Mouse (Mus musculus) liver, embryonic 11.5 days (tissue): ENCODE measurements around the gene Arhgap4. TPM values are rescaled to one million over a fixed set of nuclear protein-coding genes. Genes with fewer than 3 reads are reported as not detected.

Source experiments
- ATAC-seq: fragments of 200-750 bp; cut with Nextera tagmentation; replicated peaks from 2 replicates; pipeline ENCODE4 v1.8.0; 2017; ENCODE audit warnings: moderate number of reproducible peaks, mild to moderate bottlenecking, moderate TSS enrichment, moderate library complexity; ENCODE audit not compliant: low FRiP score
- DNase-seq: peaks from one replicate; pipeline ENCODE4 v3.0.0-alpha.2; 2017; ENCODE audit warnings: low spot score
- H3K27ac ChIP-seq: fragments of 300-500 bp; sonication (generic); 2 replicates; pipeline ENCODE4 v1.5.1; 2014; ENCODE audit warnings: mild to moderate bottlenecking, low read depth, low read length, control low read depth
- H3K27me3 ChIP-seq: fragments of 300-500 bp; sonication (generic); replicated peaks from 2 replicates; pipeline ENCODE4 v1.6.1; 2014; ENCODE audit warnings: low read length, mixed read lengths; ENCODE audit not compliant: control insufficient read depth, insufficient read depth
- H3K36me3 ChIP-seq: fragments of 300-500 bp; sonication (generic); 2 replicates; pipeline ENCODE4 v1.6.1; 2014; ENCODE audit warnings: mild to moderate bottlenecking, low read length, moderate library complexity, mixed read lengths; ENCODE audit not compliant: control insufficient read depth, insufficient read depth
- H3K4me1 ChIP-seq: fragments of 300-500 bp; sonication (generic); replicated peaks from 2 replicates; pipeline ENCODE4 v1.6.1; 2014; ENCODE audit warnings: low read length, mixed read lengths; ENCODE audit not compliant: control insufficient read depth, insufficient read depth
- H3K4me2 ChIP-seq: fragments of 300-500 bp; sonication (generic); 2 replicates; pipeline ENCODE4 v1.6.1; 2014; ENCODE audit warnings: mild to moderate bottlenecking, control low read depth, moderate library complexity
- H3K4me3 ChIP-seq: fragments of 300-500 bp; sonication (generic); 2 replicates; pipeline ENCODE4 v1.5.1; 2014; ENCODE audit warnings: low read depth, low read length, control low read depth
- H3K9ac ChIP-seq: fragments of 300-500 bp; sonication (generic); 2 replicates; pipeline ENCODE4 v1.6.1; 2014; ENCODE audit warnings: low read depth, low read length, control low read depth
- H3K9me3 ChIP-seq: fragments of 300-500 bp; sonication (generic); 2 replicates; pipeline ENCODE4 v1.6.1; 2016; ENCODE audit warnings: low read length, inconsistent platforms, mixed read lengths; ENCODE audit not compliant: control insufficient read depth
- WGBS: fragments of 180-500 bp; shearing (Covaris S2); extraction: QIAGEN DNeasy Blood & Tissue Kit; methylation state at CpG from one replicate; pipeline ENCODE4 v1.1.7; 2014; 5-methylcytosine and 5-hydroxymethylcytosine counted together
- polyA plus RNA-seq: library from polyadenylated mRNA; unstranded; fragments of >200 nt; fragmentation: Nextera tagmentation; extraction: Ambion mirVana; gene quantifications from 2 replicates; pipeline ENCODE4 v1.2.1, GENCODE M21; 2014

The Arhgap4 gene
- polyA plus RNA-seq, 1 experiment from 2014 or later: 12.9 TPM

GRCm38 (mm10) chrX:73880194-73881035 lies 41.3 kb downstream of the Arhgap4 start:
- Histone ChIP-seq H3K27ac (no peak overlapping the region), H3K4me1 (no peaks in the 10 kb centered on the region), H3K4me2 (peak overlapping the region; percentile 62), H3K36me3 (no peaks in the 10 kb centered on the region), H3K27me3 (peaks cover 38% of the 10 kb centered on the region), H3K4me3 (peak overlapping the region; percentile 40), H3K9me3 (no peaks in the 10 kb centered on the region), H3K9ac (no peak overlapping the region)
- DNase-seq (peak; percentile 39), ATAC-seq (no peak)
- 13% methylated on average over 44 of the region's 48 CpGs for WGBS

- H3K27ac ChIP-seq: no peak overlapping the region
- no peak for DNase-seq
- no peak overlapping the region for H3K4me2 ChIP-seq
- no peak overlapping the region for H3K9ac ChIP-seq
- no peaks in the 10 kb centered on the region for H3K36me3 ChIP-seq
- WGBS: 57% methylated on average over 1 of the region's 1 CpGs
- no peak for ATAC-seq
- no peaks in the 10 kb centered on the region for H3K4me1 ChIP-seq
- no peaks in the 10 kb centered on the region for H3K9me3 ChIP-seq
- no peak overlapping the region for H3K4me3 ChIP-seq
- H3K27me3 ChIP-seq: peaks cover 36% of the 10 kb centered on the region
These were observed 44.7 kb downstream of the Arhgap4 start for GRCm38 (mm10) chrX:73877014-73877413.

- no peak overlapping the region for H3K27ac ChIP-seq
- no peaks in the 10 kb centered on the region for H3K36me3 ChIP-seq
- ATAC-seq (no peak), DNase-seq (no peak)
- H3K4me3 ChIP-seq: no peak overlapping the region
- H3K9ac ChIP-seq: no peak overlapping the region
- no peaks in the 10 kb centered on the region for H3K9me3 ChIP-seq
- WGBS: 73% methylated on average over 2 of the region's 2 CpGs
- H3K4me2 ChIP-seq: no peak overlapping the region
- H3K4me1 ChIP-seq: no peaks in the 10 kb centered on the region
- H3K27me3 ChIP-seq: peaks cover 29% of the 10 kb centered on the region
These were observed 45.8 kb downstream of the Arhgap4 start for GRCm38 (mm10) chrX:73875881-73876280.

GRCm38 (mm10) chrX:73871956-73872355 lies 49.7 kb downstream of the Arhgap4 start:
- Histone ChIP-seq H3K9me3 (no peaks in the 10 kb centered on the region), H3K9ac (no peak overlapping the region), H3K27ac (no peak overlapping the region), H3K4me2 (no peak overlapping the region), H3K27me3 (peaks cover 7% of the 10 kb centered on the region; the same call in 1 of the 2 replicates), H3K4me1 (no peaks in the 10 kb centered on the region), H3K4me3 (no peak overlapping the region), H3K36me3 (no peaks in the 10 kb centered on the region)
- WGBS: 31% methylated on average over 1 of the region's 1 CpGs
- no peak for ATAC-seq
- no peak for DNase-seq

DNA sequence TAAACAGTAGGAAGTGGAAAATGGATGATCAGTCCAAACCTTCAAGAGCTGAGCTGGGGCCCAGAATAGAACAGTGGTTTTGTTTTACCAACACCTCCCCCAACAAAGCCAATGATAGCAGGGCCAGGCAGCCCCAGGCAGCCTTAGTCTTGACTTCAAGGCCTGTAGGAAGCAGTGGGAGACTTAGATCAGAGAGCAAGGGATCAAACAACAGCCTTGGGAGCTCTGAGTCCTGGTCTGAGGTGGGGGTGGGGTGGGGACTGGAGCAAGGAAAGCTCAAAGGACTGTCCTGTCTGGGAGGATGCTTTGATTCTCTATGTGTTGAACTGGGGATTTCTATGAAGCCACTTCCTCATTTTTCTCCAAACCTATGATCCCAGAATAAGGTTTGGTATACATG lies 50.2 kb downstream of the Arhgap4 start:
- no peak for DNase-seq
- no peak overlapping the region for H3K4me3 ChIP-seq
- H3K4me1 ChIP-seq: no peaks in the 10 kb centered on the region
- H3K4me2 ChIP-seq: no peak overlapping the region
- no peak overlapping the region for H3K27ac ChIP-seq
- H3K9ac ChIP-seq: no peak overlapping the region
- H3K9me3 ChIP-seq: no peaks in the 10 kb centered on the region
- ATAC-seq: no peak
- H3K36me3 ChIP-seq: no peaks in the 10 kb centered on the region
- peaks cover 4% of the 10 kb centered on the region; the same call in 1 of the 2 replicates for H3K27me3 ChIP-seq

- H3K4me2 ChIP-seq: no peak overlapping the region
- H3K9me3 ChIP-seq: no peaks in the 10 kb centered on the region
- H3K27ac ChIP-seq: no peak overlapping the region
- no peak overlapping the region for H3K4me3 ChIP-seq
- H3K27me3 ChIP-seq: no peaks in the 10 kb centered on the region
- 8% methylated on average over 5 of the region's 5 CpGs for WGBS
- ATAC-seq (no peak), DNase-seq (peak; percentile 42)
- no peak overlapping the region for H3K9ac ChIP-seq
- no peaks in the 10 kb centered on the region for H3K36me3 ChIP-seq
- no peaks in the 10 kb centered on the region for H3K4me1 ChIP-seq
These were observed 52.3 kb downstream of the Arhgap4 start for GRCm38 (mm10) chrX:73869334-73869733.

- DNase-seq (no peak), ATAC-seq (0 out of 2 replicates have a peak, but pooled peaks have one; percentile 29)
- H3K9me3 ChIP-seq: no peaks in the 10 kb centered on the region
- no peaks in the 10 kb centered on the region for H3K27me3 ChIP-seq
- H3K4me2 ChIP-seq: no peak overlapping the region
- no peak overlapping the region for H3K27ac ChIP-seq
- 65% methylated on average over 1 of the region's 1 CpGs for WGBS
- H3K9ac ChIP-seq: no peak overlapping the region
- H3K36me3 ChIP-seq: no peaks in the 10 kb centered on the region
- no peaks in the 10 kb centered on the region for H3K4me1 ChIP-seq
- H3K4me3 ChIP-seq: no peak overlapping the region
These were observed 53.8 kb downstream of the Arhgap4 start for GRCm38 (mm10) chrX:73867852-73868251.

- Histone ChIP-seq H3K27ac (no peak overlapping the region), H3K4me1 (no peaks in the 10 kb centered on the region), H3K36me3 (no peaks in the 10 kb centered on the region), H3K9me3 (no peaks in the 10 kb centered on the region), H3K4me3 (no peak overlapping the region), H3K27me3 (no peaks in the 10 kb centered on the region), H3K4me2 (no peak overlapping the region), H3K9ac (no peak overlapping the region)
- no peak for DNase-seq
- 31% methylated on average over 3 of the region's 3 CpGs for WGBS
- ATAC-seq: no peak
These were observed 54.4 kb downstream of the Arhgap4 start for GRCm38 (mm10) chrX:73867256-73867655.

DNA sequence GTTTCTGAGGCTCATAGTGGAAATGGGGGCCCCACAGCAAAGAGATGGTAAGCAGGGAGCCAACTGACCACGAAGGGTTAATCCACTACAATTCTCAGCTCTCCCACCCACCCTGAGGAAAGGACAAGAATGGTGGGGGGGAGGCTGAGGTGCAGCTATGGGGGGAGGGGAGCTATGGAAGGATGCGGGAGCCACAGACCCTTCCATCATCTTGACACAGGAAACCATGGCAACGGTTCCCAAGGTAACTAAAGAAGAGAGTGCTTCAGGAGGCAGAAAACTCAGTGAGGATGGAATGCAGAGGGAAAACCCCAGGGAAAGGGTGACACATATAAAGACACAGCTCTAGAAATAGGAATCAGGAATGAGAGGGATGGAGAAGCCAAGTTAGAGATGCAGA lies 57.0 kb downstream of the Arhgap4 start:
- no peak overlapping the region for H3K9ac ChIP-seq
- H3K27me3 ChIP-seq: no peaks in the 10 kb centered on the region
- H3K4me3 ChIP-seq: no peak overlapping the region
- H3K4me1 ChIP-seq: no peaks in the 10 kb centered on the region
- no peak for DNase-seq
- no peaks in the 10 kb centered on the region for H3K36me3 ChIP-seq
- no peak overlapping the region for H3K27ac ChIP-seq
- H3K4me2 ChIP-seq: no peak overlapping the region
- no peaks in the 10 kb centered on the region for H3K9me3 ChIP-seq
- WGBS: 70% methylated on average over 3 of the region's 3 CpGs
- ATAC-seq: no peak
